Mouse (Mus musculus) forebrain, embryonic 16.5 days (tissue): ENCODE results near the gene Myo18a. TPM values are rescaled to one million over a fixed set of nuclear protein-coding genes. Genes with fewer than 3 reads are reported as not detected.

Source experiments
- ATAC-seq: fragments of 200-750 bp; cut with Nextera tagmentation; 2 replicates; pipeline ENCODE4 v1.8.0; 2017; ENCODE audit warnings: mild to moderate bottlenecking, moderate library complexity
- H3K27ac ChIP-seq: fragments of 300-500 bp; sonication (generic); 2 replicates; pipeline ENCODE4 v1.5.1; 2014; ENCODE audit warnings: low read length, control low read depth
- H3K27me3 ChIP-seq: fragments of 300-500 bp; sonication (generic); replicated peaks from 2 replicates; pipeline ENCODE4 v1.6.1; 2014; ENCODE audit warnings: low read length; ENCODE audit not compliant: control insufficient read depth, insufficient read depth
- H3K36me3 ChIP-seq: fragments of 300-500 bp; sonication (generic); 2 replicates; pipeline ENCODE4 v1.6.1; 2014; ENCODE audit not compliant: control insufficient read depth, insufficient read depth
- H3K4me1 ChIP-seq: fragments of 300-500 bp; sonication (generic); replicated peaks from 2 replicates; pipeline ENCODE4 v1.6.1; 2014; ENCODE audit warnings: low read length; ENCODE audit not compliant: control insufficient read depth, insufficient read depth
- H3K4me2 ChIP-seq: fragments of 300-500 bp; sonication (generic); 2 replicates; pipeline ENCODE4 v1.6.1; 2014; ENCODE audit warnings: mild to moderate bottlenecking, low read length, control low read depth
- H3K4me3 ChIP-seq: fragments of 300-500 bp; sonication (generic); replicated peaks from 2 replicates; pipeline ENCODE4 v1.5.1; 2014; ENCODE audit warnings: mild to moderate bottlenecking, low read length, control low read depth
- H3K9ac ChIP-seq: fragments of 300-500 bp; sonication (generic); replicated peaks from 2 replicates; pipeline ENCODE4 v1.6.1; 2014; ENCODE audit warnings: low read depth, low read length, control low read depth
- H3K9me3 ChIP-seq: fragments of 300-500 bp; sonication (generic); 2 replicates; pipeline ENCODE4 v1.6.1; 2016; ENCODE audit warnings: low read length; ENCODE audit not compliant: control insufficient read depth
- WGBS: fragments of 180-500 bp; shearing (Covaris S2); extraction: QIAGEN DNeasy Blood & Tissue Kit; methylation state at CpG from one replicate; pipeline ENCODE4 v1.1.7; 2014; 5-methylcytosine and 5-hydroxymethylcytosine counted together
- polyA plus RNA-seq: library from polyadenylated mRNA; unstranded; fragments of >200 nt; fragmentation: Nextera tagmentation; extraction: Ambion mirVana; gene quantifications from 2 replicates; pipeline ENCODE4 v1.2.1, GENCODE M21; 2015

Myo18a gene
- polyA plus RNA-seq, 1 experiment from 2014 or later, result 54.8 TPM

- Histone ChIP-seq H3K27ac (no peak overlapping the region), H3K4me2 (no peak overlapping the region), H3K9me3 (no peaks in the 10 kb centered on the region), H3K27me3 (no peaks in the 10 kb centered on the region), H3K4me1 (peaks cover 28% of the 10 kb centered on the region), H3K36me3 (peaks cover 6% of the 10 kb centered on the region; the same call in 1 of the 2 replicates), H3K9ac (no peak overlapping the region), H3K4me3 (no peak overlapping the region)
- no peak for ATAC-seq
- 78% methylated on average over 7 of the region's 7 CpGs for WGBS
These were observed 18.0 kb downstream of the Myo18a start for GRCm38 (mm10) chr11:77781088-77781487.

DNA sequence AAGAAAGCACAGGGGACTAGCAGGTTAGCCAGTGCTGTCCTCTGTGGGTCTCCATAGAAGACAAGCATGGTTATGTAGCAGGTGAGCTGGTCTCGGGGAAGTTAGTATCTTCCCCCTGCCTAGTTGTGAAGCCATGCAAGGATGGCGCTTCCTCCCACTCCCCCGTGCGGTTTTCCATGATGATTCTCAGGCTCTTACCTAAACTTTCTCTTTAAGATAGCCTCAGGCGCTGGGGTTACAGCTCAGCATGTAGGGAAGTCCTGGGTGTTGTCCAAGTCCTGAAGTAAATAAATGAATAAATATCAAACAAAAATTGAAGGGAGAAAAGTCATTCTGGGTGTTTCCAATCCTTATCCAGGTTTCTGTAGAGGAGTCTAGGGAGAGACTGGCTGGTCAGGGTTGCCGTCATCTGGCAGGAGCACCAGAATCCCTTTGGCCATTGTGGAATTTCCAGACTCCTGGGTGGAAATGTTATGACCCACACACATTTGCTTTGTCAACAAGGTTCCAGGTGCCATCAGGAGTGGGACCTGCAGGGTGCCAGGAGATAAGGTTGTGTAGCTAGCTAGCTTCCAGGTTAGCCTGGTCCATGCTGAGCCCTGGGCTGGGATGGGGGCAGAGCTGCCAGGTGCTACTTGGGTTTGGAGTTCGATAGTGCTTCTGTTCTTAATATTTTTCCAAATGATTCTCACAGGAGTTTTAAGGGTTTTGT, 19.2 kb downstream of the Myo18a start:
- Histone ChIP-seq H3K4me1 (peaks cover 33% of the 10 kb centered on the region), H3K4me3 (no peak overlapping the region), H3K9ac (no peak overlapping the region), H3K27me3 (no peaks in the 10 kb centered on the region), H3K9me3 (no peaks in the 10 kb centered on the region), H3K36me3 (peaks cover 6% of the 10 kb centered on the region; the same call in 1 of the 2 replicates), H3K4me2 (no peak overlapping the region), H3K27ac (no peak overlapping the region)
- 87% methylated on average over 7 of the region's 7 CpGs for WGBS
- no peak for ATAC-seq

DNA sequence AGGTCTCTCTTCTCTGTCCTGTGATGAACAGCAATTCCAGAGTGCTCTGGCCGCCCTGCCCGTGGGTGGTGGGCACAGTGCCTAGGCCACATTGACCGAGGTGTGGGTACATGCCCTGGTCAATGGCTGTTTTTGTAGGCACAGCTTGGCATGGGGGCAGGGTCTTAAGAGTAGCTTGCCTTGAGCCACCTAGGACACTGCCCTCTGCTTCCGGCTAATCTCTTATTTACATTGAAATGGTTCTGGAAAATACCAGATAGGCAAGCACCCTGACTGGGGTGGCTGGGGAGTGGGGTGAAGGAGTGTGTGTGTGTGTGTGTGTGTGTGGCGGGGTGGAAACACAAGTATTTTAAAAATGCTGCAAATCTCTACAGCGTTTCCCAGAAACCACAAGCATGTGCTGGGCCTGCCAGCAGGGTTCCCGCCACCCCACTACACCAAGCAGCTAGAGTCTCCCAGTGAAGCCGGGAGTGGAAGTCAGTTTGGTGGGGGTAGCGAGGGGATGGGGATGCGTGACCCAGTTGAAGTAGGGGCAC, 20.2 kb downstream of the Myo18a start:
- 61% methylated on average over 10 of the region's 10 CpGs for WGBS
- peak; percentile 18; the same call in 1 of the 2 replicates for ATAC-seq
- no peak overlapping the region for H3K4me3 ChIP-seq
- H3K4me1 ChIP-seq, result peaks cover 33% of the 10 kb centered on the region
- no peak overlapping the region for H3K9ac ChIP-seq
- H3K36me3 ChIP-seq, result no peaks in the 10 kb centered on the region
- H3K4me2 ChIP-seq, result no peak overlapping the region
- no peaks in the 10 kb centered on the region for H3K27me3 ChIP-seq
- H3K27ac ChIP-seq, result no peak overlapping the region
- H3K9me3 ChIP-seq, result no peaks in the 10 kb centered on the region

GRCm38 (mm10) chr11:77783747-77784646, 21.0 kb downstream of the Myo18a start:
- peak; percentile 45 for ATAC-seq
- WGBS, result 59% methylated on average over 18 of the region's 18 CpGs
- no peak overlapping the region for H3K4me2 ChIP-seq

GRCm38 (mm10) chr11:77784894-77785293, 21.8 kb downstream of the Myo18a start:
- Histone ChIP-seq H3K36me3 (no peaks in the 10 kb centered on the region), H3K4me3 (no peak overlapping the region), H3K4me1 (peaks cover 37% of the 10 kb centered on the region), H3K27me3 (no peaks in the 10 kb centered on the region), H3K4me2 (no peak overlapping the region), H3K9me3 (no peaks in the 10 kb centered on the region), H3K27ac (no peak overlapping the region), H3K9ac (no peak overlapping the region)
- ATAC-seq, result no peak
- WGBS, result 87% methylated on average over 9 of the region's 9 CpGs

More at GRCm38 (mm10) chr11:77783747-77784646, 21.0 kb downstream of the Myo18a start:
- H3K27me3 ChIP-seq, result no peaks in the 10 kb centered on the region
- no peaks in the 10 kb centered on the region for H3K9me3 ChIP-seq
- H3K36me3 ChIP-seq, result no peaks in the 10 kb centered on the region
- peaks cover 33% of the 10 kb centered on the region for H3K4me1 ChIP-seq
- no peak overlapping the region for H3K27ac ChIP-seq
- H3K9ac ChIP-seq, result no peak overlapping the region
- no peak overlapping the region for H3K4me3 ChIP-seq

- no peak overlapping the region for H3K4me2 ChIP-seq
- H3K4me3 ChIP-seq, result no peak overlapping the region
- H3K27ac ChIP-seq, result no peak overlapping the region
- 35% methylated on average over 5 of the region's 5 CpGs for WGBS
- peaks cover 42% of the 10 kb centered on the region for H3K4me1 ChIP-seq
- no peaks in the 10 kb centered on the region for H3K27me3 ChIP-seq
- no peak overlapping the region for H3K9ac ChIP-seq
- ATAC-seq, result no peak
- no peaks in the 10 kb centered on the region for H3K9me3 ChIP-seq
- H3K36me3 ChIP-seq, result no peaks in the 10 kb centered on the region
These were observed 22.3 kb downstream of the Myo18a start for GRCm38 (mm10) chr11:77785396-77785767.

DNA sequence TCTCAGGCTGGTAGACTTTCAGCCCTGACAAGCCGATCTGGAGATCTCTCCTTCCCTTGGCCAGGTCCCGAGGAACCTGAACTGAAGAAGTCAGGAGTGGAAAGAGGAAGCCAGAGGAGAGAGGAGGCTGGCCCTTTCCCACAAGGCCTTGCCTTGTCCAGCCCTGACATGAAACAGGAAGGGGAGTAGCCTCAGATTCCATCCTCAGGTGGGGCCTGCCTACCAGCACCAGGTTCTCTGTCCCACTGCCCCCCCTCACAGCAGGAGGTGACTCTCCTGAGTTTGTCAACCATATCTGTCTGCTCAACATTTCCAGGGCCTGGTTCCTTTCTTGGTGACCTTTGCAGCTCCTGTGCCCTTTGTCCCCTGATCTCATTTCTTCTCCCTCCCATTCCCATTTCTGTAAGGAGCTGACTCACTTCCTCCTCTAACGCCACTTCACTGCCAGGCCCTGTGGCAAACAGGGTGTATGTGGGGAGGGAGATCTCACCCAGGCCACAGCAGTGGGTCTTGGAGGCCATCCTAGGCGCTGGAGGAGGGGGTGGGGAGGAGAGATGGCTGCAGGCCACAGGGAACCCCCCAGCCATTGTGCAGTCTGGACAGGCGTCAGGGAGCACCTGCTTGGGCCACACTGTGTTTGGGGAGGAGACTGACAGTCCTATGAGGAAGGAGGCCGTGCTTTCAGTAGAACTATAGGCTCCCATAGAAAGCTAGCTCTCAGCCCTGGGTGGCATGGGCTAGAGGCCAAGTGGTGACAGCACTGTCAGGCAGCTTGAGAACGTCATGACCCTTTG, 22.9 kb downstream of the Myo18a start:
- peak; percentile 49; the same call in 1 of the 2 replicates for ATAC-seq
- Histone ChIP-seq H3K36me3 (no peaks in the 10 kb centered on the region), H3K27ac (no peak overlapping the region), H3K4me3 (no peak overlapping the region), H3K9me3 (no peaks in the 10 kb centered on the region), H3K27me3 (no peaks in the 10 kb centered on the region), H3K4me1 (peaks cover 48% of the 10 kb centered on the region), H3K4me2 (no peak overlapping the region), H3K9ac (no peak overlapping the region)
- WGBS, result 34% methylated on average over 7 of the region's 7 CpGs

DNA sequence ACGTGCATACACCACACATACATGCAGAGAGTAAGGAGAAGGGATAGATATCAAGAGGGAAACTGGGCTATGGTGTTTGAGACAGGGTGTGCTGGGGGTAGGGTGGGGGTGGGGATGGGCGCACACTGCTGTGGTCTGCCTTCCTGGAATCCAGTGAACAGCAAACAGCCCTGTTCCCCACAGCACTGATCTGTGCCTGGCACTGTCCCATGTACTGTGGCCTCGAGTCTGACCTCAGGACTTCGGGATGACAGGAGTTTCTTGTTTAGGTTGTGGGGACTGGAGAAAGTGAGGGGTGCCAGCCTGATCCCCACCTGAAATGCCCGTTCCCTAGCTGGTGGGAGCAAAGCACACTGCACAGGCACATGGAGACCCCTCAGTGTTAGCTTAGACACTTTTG, 24.7 kb downstream of the Myo18a start, which contains the start of gene Gm10277:
TSS of gene Gm10277 (minus strand) at position 41 of the 400 bp plus-strand sequence.
- H3K9ac ChIP-seq, result no peak within 1 kb of the TSS
- no peaks in the 10 kb centered on the region for H3K9me3 ChIP-seq
- H3K27ac ChIP-seq, result no peak within 1 kb of the TSS
- H3K4me1 ChIP-seq, result peaks cover 65% of the 10 kb centered on the region
- H3K36me3 ChIP-seq, result no peaks in the 10 kb centered on the region
- no peak within 1 kb of the TSS for H3K4me2 ChIP-seq
- 85% methylated on average over 5 of the region's 5 CpGs for WGBS
- no peak within 1 kb of the TSS for H3K4me3 ChIP-seq
- no peak for ATAC-seq
- H3K27me3 ChIP-seq, result no peaks in the 10 kb centered on the region
